Mouse (Mus musculus) erythroblast, embryonic 14.5 days (primary cell): ENCODE data around the gene Tmem140.

Experiments used
- GATA1 ChIP-seq: IDR thresholded peaks from 2 replicates; pipeline ENCODE4 v1.6.1; 2012; ENCODE audit warnings: low read length, inconsistent platforms, mixed read lengths
- TAL1 ChIP-seq: IDR thresholded peaks from 3 replicates; pipeline ENCODE4 v1.6.1; 2012; ENCODE audit warnings: low read length, inconsistent platforms, mixed read lengths

GRCm38 (mm10) chr6:34913341-34914040 is 50.5 kb downstream of the Tmem140 start:
- no peak for TF ChIP-seq GATA1
- no peak for TF ChIP-seq TAL1
